18 mouse cellular contexts compared by ENCODE assay signal in the genomic region with DNA sequence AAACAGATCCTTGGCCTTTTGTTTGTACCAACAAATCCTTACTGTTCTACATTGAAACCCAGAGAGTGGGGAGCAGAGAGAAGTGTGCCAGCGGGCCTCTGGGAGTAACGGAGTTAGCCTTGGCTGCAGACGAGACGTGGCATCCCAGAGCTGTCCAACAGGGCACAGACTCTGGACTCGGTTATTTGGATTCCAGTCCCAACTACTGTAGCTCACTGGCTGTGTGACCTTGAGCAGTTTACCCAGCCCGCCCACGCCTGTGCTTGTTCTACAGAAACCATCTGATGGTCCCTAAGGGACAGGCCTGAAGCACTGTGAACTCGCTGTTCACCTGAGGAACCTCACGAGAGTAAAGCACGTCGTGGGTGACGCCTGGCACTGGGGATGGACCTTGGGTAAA. TPM values are rescaled to one million over a fixed set of nuclear protein-coding genes. Genes with fewer than 3 reads are reported as not detected.
DNase-seq lines count a peak whose midpoint lies in the region; ATAC-seq and TF ChIP-seq lines count a peak whose summit lies in the region.
"Had no signal": no experiment of that assay in that cellular context is flagged by ENCODE, and none has a peak within 500 bp of the region (broad histone marks: within the 10 kb centered on the region; RNA-seq: fewer than 3 reads in every experiment).

No protein-coding gene starts in this region.

- peaks cover 38% of the 10 kb centered on the region for H3K4me1 ChIP-seq in kidney, adult 2 months (ENCODE audit: control insufficient read depth, insufficient read depth, low read length)
- peaks cover 29% of the 10 kb centered on the region for H3K4me1 ChIP-seq in kidney, embryonic 16.5 days (ENCODE audit: insufficient read depth, low read length)
- H3K4me1 ChIP-seq in intestine, embryonic 16.5 days (ENCODE audit: control insufficient read depth, insufficient read depth, low read length): peaks cover 31% of the 10 kb centered on the region
- H3K4me1 ChIP-seq: limb, embryonic 15.5 days had no signal

- DNase-seq in adrenal gland, adult 2 months: peak; percentile 55
- DNase-seq in adrenal gland, postnatal 4 days (ENCODE audit: low spot score in 2 of 2): no peak
- DNase-seq in kidney, adult 2 months: peak; percentile 76
- no peak for DNase-seq in cerebellum, adult 11 months
- DNase-seq in cerebellum, adult 8-10 months: no peak
- DNase-seq: cerebellum, postnatal 25 days; right cerebral cortex, postnatal 4 days had no signal

- 62% methylated on average over 12 of the region's 12 CpGs for WGBS in kidney, adult 2 months
- 76% methylated on average over 12 of the region's 12 CpGs for WGBS in kidney, embryonic 16.5 days
- 77% methylated on average over 12 of the region's 12 CpGs for WGBS in intestine, embryonic 16.5 days
- 96% methylated on average over 12 of the region's 12 CpGs for WGBS in macrophage (ENCODE audit: missing documents)

- TF ChIP-seq CTCF in kidney, adult 2 months (conservative IDR thresholded peaks at IDR 0.05; ENCODE audit: insufficient read depth, insufficient read length, low read depth, low read length): no peak

- no peaks in the 10 kb centered on the region for H3K36me3 ChIP-seq in kidney, adult 2 months (ENCODE audit: control insufficient read depth, insufficient read depth, low read length)
- no peaks in the 10 kb centered on the region for H3K36me3 ChIP-seq in kidney, embryonic 16.5 days (ENCODE audit: insufficient read depth, low read length)
- H3K36me3 ChIP-seq in intestine, embryonic 16.5 days (ENCODE audit: control insufficient read depth, insufficient read depth, low read length): no peaks in the 10 kb centered on the region
- no peaks in the 10 kb centered on the region for H3K36me3 ChIP-seq in macrophage (ENCODE audit: inconsistent target)
- H3K36me3 ChIP-seq: embryonic facial prominence, embryonic 13.5 days; forebrain, embryonic 12.5 days; heart, embryonic 15.5 days; hindbrain, embryonic 13.5 days; limb, embryonic 15.5 days had no signal

- H3K27me3 ChIP-seq in kidney, adult 2 months (replicated peaks; ENCODE audit: control insufficient read depth, insufficient read depth, low read length): no peaks in the 10 kb centered on the region
- H3K27me3 ChIP-seq in kidney, embryonic 16.5 days (ENCODE audit: insufficient read depth, low read length): no peaks in the 10 kb centered on the region
- no peaks in the 10 kb centered on the region for H3K27me3 ChIP-seq in intestine, embryonic 16.5 days (replicated peaks; ENCODE audit: control insufficient read depth, insufficient read depth, low read length)
- H3K27me3 ChIP-seq: embryonic facial prominence, embryonic 13.5 days; forebrain, embryonic 12.5 days; heart, embryonic 15.5 days; hindbrain, embryonic 13.5 days; limb, embryonic 15.5 days; megakaryocyte, embryonic 14.5 days had no signal

- no peak overlapping the region for H3K4me2 ChIP-seq in kidney, embryonic 16.5 days (replicated peaks; ENCODE audit: low read depth, low read length)
- H3K4me2 ChIP-seq in intestine, embryonic 16.5 days (ENCODE audit: low read depth, low read length): no peak overlapping the region
- H3K4me2 ChIP-seq: embryonic facial prominence, embryonic 13.5 days; forebrain, embryonic 12.5 days; hindbrain, embryonic 13.5 days; limb, embryonic 15.5 days had no signal

- no peak for ATAC-seq in kidney, embryonic 16.5 days (ENCODE audit: low FRiP score, low TSS enrichment)
- peak; percentile 7; the same call in 1 of the 2 replicates for ATAC-seq in intestine, embryonic 16.5 days

- no peak for TF ChIP-seq POLR2A in kidney, adult 2 months (IDR thresholded peaks at IDR 0.05; ENCODE audit: low read depth, low read length)

- H3K4me3 ChIP-seq in kidney, adult 2 months (ENCODE audit: insufficient read depth, low read depth, low read length): no peak overlapping the region
- H3K4me3 ChIP-seq in kidney, embryonic 16.5 days (ENCODE audit: low read length): no peak overlapping the region
- H3K4me3 ChIP-seq in intestine, embryonic 16.5 days (ENCODE audit: low read length): no peak overlapping the region
- H3K4me3 ChIP-seq in macrophage (ENCODE audit: inconsistent target): no peak overlapping the region
- H3K4me3 ChIP-seq: embryonic facial prominence, embryonic 13.5 days; forebrain, embryonic 12.5 days; heart, embryonic 15.5 days; hindbrain, embryonic 13.5 days; left cerebral cortex, adult 2 months; limb, embryonic 15.5 days had no signal

- H3K9me3 ChIP-seq in kidney, embryonic 16.5 days (ENCODE audit: low read length): no peaks in the 10 kb centered on the region
- no peaks in the 10 kb centered on the region for H3K9me3 ChIP-seq in intestine, embryonic 16.5 days (ENCODE audit: control insufficient read depth, low read length)
- H3K9me3 ChIP-seq: embryonic facial prominence, embryonic 13.5 days; forebrain, embryonic 12.5 days; heart, embryonic 15.5 days; hindbrain, embryonic 13.5 days; limb, embryonic 15.5 days; megakaryocyte, embryonic 14.5 days had no signal

- H3K79me2 ChIP-seq in macrophage (ENCODE audit: inconsistent target): no peaks in the 10 kb centered on the region

- H3K9ac ChIP-seq in kidney, embryonic 16.5 days (replicated peaks; ENCODE audit: low read length): no peak overlapping the region
- H3K9ac ChIP-seq in intestine, embryonic 16.5 days (ENCODE audit: low read depth, low read length): no peak overlapping the region
- H3K9ac ChIP-seq: embryonic facial prominence, embryonic 13.5 days; forebrain, embryonic 12.5 days; heart, embryonic 15.5 days; hindbrain, embryonic 13.5 days; limb, embryonic 15.5 days had no signal

- H3K27ac ChIP-seq in kidney, adult 2 months (ENCODE audit: insufficient read depth, low read depth, low read length): peak overlapping the region; percentile 11; the same call in 1 of the 2 replicates
- no peak overlapping the region for H3K27ac ChIP-seq in kidney, embryonic 16.5 days (ENCODE audit: low read length)
- H3K27ac ChIP-seq in intestine, embryonic 16.5 days (ENCODE audit: low read length): peak overlapping the region; percentile 75
- peak overlapping the region; percentile 88; the same call in 1 of the 2 replicates for H3K27ac ChIP-seq in macrophage
- H3K27ac ChIP-seq: embryonic facial prominence, embryonic 13.5 days; forebrain, embryonic 12.5 days; hindbrain, embryonic 13.5 days; left cerebral cortex, adult 2 months; limb, embryonic 15.5 days had no signal

RNA-seq across cellular contexts. Expression of a gene that starts 11.4 kb away (rescaled TPM):
- 100 to 1,000 TPM; 381 to 429 TPM for total RNA-seq in adrenal gland, adult 2 months (2021)
- polyA plus RNA-seq in adrenal gland, adult 2 months (2012; rRNA removed): 178 and 230 TPM in 2 replicates
- total RNA-seq in adrenal gland, postnatal 4 days (2021): 100 to 1,000 TPM; 280 to 348 TPM
- polyA plus RNA-seq in kidney, adult 2 months (2012; rRNA removed): 665 and 667 TPM in 2 replicates
- polyA plus RNA-seq in kidney, embryonic 16.5 days (2015; fragmentation: Nextera tagmentation; extraction: Ambion mirVana): 1,802 and 1,946 TPM in 2 replicates
- polyA plus RNA-seq in intestine, embryonic 16.5 days (2015; fragmentation: Nextera tagmentation; extraction: Ambion mirVana): 3,052 and 3,173 TPM in 2 replicates
- 100 to 1,000 TPM in 4 of 26 experiments, 10 to 100 TPM in 22; 28.3 to 140 (median 69.6) TPM for total RNA-seq in macrophage (2018; cell fraction: chromatin; rRNA removed)
- total RNA-seq in macrophage (2018; cell fraction: cytosol; rRNA removed): 100 to 1,000 TPM; 342 to 466 (median 395) TPM
- 100 to 1,000 TPM in 25 of 26 experiments, 10 to 100 TPM in 1; 83.2 to 291 (median 163) TPM for total RNA-seq in macrophage (2018; cell fraction: nucleus; rRNA removed)
- polyA plus RNA-seq in macrophage (2018): 352 to 860 TPM (median 417 TPM) in 3 replicates

RNA-seq across cellular contexts. Expression of a gene that starts 31.1 kb away (rescaled TPM):
- not detected for total RNA-seq in adrenal gland, adult 2 months (2021)
- polyA plus RNA-seq in adrenal gland, adult 2 months (2012; rRNA removed): not detected in 2 replicates
- total RNA-seq in adrenal gland, postnatal 4 days (2021): not detected
- polyA plus RNA-seq in kidney, adult 2 months (2012; rRNA removed): 0.42 and 0.67 TPM in 2 replicates
- polyA plus RNA-seq in kidney, embryonic 16.5 days (2015; fragmentation: Nextera tagmentation; extraction: Ambion mirVana): 0.17 TPM in 1 of 2 replicates, not detected in the other
- not detected in 2 replicates for polyA plus RNA-seq in intestine, embryonic 16.5 days (2015; fragmentation: Nextera tagmentation; extraction: Ambion mirVana)
- not detected for total RNA-seq in macrophage (2018; cell fraction: chromatin; rRNA removed)
- not detected for total RNA-seq in macrophage (2018; cell fraction: cytosol; rRNA removed)
- not detected for total RNA-seq in macrophage (2018; cell fraction: nucleus; rRNA removed)
- not detected in 3 replicates for polyA plus RNA-seq in macrophage (2018)
- total RNA-seq: layer of hippocampus, adult 18-20 months; left cerebral cortex, adult 2 months had no signal
- polyA plus RNA-seq: embryonic facial prominence, embryonic 13.5 days; forebrain, embryonic 12.5 days; heart, embryonic 15.5 days had no signal

RNA-seq across cellular contexts. Expression of a gene that starts 34.0 kb away (rescaled TPM):
- total RNA-seq in adrenal gland, adult 2 months (2021): 10 to 100 TPM; 30.4 to 46.7 TPM
- 4.9 and 8.5 TPM in 2 replicates for polyA plus RNA-seq in adrenal gland, adult 2 months (2012; rRNA removed)
- 10 to 100 TPM; 39.5 to 47.1 TPM for total RNA-seq in adrenal gland, postnatal 4 days (2021)
- 9.8 and 11.6 TPM in 2 replicates for polyA plus RNA-seq in kidney, adult 2 months (2012; rRNA removed)
- polyA plus RNA-seq in kidney, embryonic 16.5 days (2015; fragmentation: Nextera tagmentation; extraction: Ambion mirVana): 45.7 and 50.5 TPM in 2 replicates
- 78.5 and 80.1 TPM in 2 replicates for polyA plus RNA-seq in intestine, embryonic 16.5 days (2015; fragmentation: Nextera tagmentation; extraction: Ambion mirVana)
- total RNA-seq in macrophage (2018; cell fraction: chromatin; rRNA removed): 10 to 100 TPM; 33.1 to 80.2 (median 55.2) TPM
- 10 to 100 TPM; 42.8 to 68.4 (median 52.3) TPM for total RNA-seq in macrophage (2018; cell fraction: cytosol; rRNA removed)
- total RNA-seq in macrophage (2018; cell fraction: nucleus; rRNA removed): 10 to 100 TPM; 32.7 to 63.1 (median 45.6) TPM
- polyA plus RNA-seq in macrophage (2018): 41.4 to 101 TPM (median 42.4 TPM) in 3 replicates

RNA-seq across cellular contexts. Expression of a gene that starts 34.0 kb away (rescaled TPM):
- total RNA-seq in adrenal gland, adult 2 months (2021): 10 to 100 TPM; 20.1 to 23.9 TPM
- polyA plus RNA-seq in adrenal gland, adult 2 months (2012; rRNA removed): 11.2 and 11.3 TPM in 2 replicates
- 10 to 100 TPM; 25.0 to 31.2 TPM for total RNA-seq in adrenal gland, postnatal 4 days (2021)
- 31.0 and 41.7 TPM in 2 replicates for polyA plus RNA-seq in kidney, adult 2 months (2012; rRNA removed)
- polyA plus RNA-seq in kidney, embryonic 16.5 days (2015; fragmentation: Nextera tagmentation; extraction: Ambion mirVana): 30.9 and 34.4 TPM in 2 replicates
- polyA plus RNA-seq in intestine, embryonic 16.5 days (2015; fragmentation: Nextera tagmentation; extraction: Ambion mirVana): 27.2 and 31.2 TPM in 2 replicates
- total RNA-seq in macrophage (2018; cell fraction: chromatin; rRNA removed): 100 to 1,000 TPM in 12 of 26 experiments, 10 to 100 TPM in 14; 23.0 to 137 (median 96.7) TPM
- total RNA-seq in macrophage (2018; cell fraction: cytosol; rRNA removed): 10 to 100 TPM; 15.7 to 33.8 (median 24.0) TPM
- 10 to 100 TPM; 23.1 to 91.3 (median 62.5) TPM for total RNA-seq in macrophage (2018; cell fraction: nucleus; rRNA removed)
- polyA plus RNA-seq in macrophage (2018): 16.3 to 29.8 TPM (median 23.7 TPM) in 3 replicates

Comparison
In these comparisons a context has a peak if more than half of its experiments do, and no peak if none do; other contexts are left out.
1. DNase-seq: peak in adrenal gland, adult 2 months (single experiment) and kidney, adult 2 months (single experiment); none in adrenal gland, postnatal 4 days (0 of 2), cerebellum, adult 11 months (single experiment) and cerebellum, adult 8-10 months (single experiment).